Mouse (Mus musculus) large intestine, adult 2 months (tissue): ENCODE data around the gene Kcnip4. TPM values are rescaled to one million over a fixed set of nuclear protein-coding genes. Genes with fewer than 3 reads are reported as not detected.

ENCODE experiments used
- DNase-seq: peaks from one replicate; pipeline ENCODE4 v3.0.0-alpha.2; 2012; ENCODE audit warnings: low read depth, low spot score
- WGBS: fragments of 180-500 bp; shearing (Covaris S2); methylation state at CpG from one replicate; pipeline ENCODE4 v1.1.7; 2018; 5-methylcytosine and 5-hydroxymethylcytosine counted together
- polyA plus RNA-seq: library from polyadenylated mRNA; depleted of rRNA; stranded (reverse); fragments of >200 nt; gene quantifications from 2 replicates; pipeline ENCODE4 v1.2.3, GENCODE M21; 2012

Kcnip4 gene
- polyA plus RNA-seq, 1 experiment, result 0.20 TPM

DNA sequence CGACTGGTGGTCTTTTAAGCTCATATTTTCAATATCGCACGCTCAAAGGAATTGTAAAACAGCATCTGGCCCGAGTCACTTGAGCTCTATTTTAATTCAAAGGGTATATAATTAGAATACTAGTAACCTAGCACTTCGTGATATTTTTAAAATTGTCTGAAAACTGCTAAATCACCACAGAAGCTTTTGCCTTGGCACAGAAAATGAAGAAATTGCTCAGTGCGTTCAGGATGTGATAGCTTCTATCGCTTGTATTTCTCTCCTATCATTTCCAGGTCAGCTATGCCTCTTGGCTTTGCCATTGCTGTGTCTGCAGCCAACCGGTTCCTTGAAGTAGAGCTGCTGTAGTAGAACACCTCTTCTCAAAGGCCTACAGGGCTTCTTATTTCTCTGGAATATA is 255.9 kb downstream of the Kcnip4 start:
- 83% methylated on average over 8 of the region's 8 CpGs for WGBS
- DNase-seq, result no peak

DNA sequence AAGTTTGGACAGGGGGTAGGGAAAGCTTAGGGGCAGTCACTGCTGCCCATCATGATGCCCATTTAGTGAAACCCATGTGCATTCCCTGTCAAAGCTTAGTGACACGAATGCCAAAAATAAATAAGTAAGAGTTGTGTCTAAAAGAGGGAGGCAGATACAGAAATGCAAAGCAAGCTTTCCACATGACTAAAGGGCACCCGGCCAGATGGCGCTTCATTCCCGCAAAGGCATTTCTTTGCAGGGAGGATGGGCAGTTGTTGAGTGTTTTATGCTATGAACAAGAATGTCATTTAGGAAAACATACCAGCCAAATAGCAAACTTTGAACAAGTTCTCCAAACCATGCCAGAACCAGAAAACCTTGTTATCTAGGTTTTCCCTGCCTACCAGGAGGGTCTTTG is 265.4 kb downstream of the Kcnip4 start:
- no peak for DNase-seq
- 79% methylated on average over 4 of the region's 4 CpGs for WGBS

DNA sequence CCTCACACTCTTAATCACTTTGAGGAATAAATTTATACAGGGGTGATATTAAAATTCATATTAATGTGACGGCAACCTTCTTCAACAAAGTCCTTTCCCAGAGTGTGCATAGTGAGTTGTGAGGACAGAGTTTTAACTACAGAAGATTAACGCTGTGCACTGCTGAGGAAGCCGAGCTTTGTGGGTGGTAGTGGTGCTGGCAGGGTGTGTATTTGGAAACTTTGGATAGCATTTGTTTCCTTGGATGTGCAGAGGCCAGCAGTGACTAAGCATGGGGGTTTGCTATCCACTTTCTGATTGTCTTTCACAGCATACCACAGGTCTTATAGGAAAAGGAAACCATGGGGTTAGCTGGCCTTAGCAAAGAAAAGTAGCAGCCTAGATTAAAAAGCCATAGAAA is 267.9 kb downstream of the Kcnip4 start:
- 71% methylated on average over 3 of the region's 3 CpGs for WGBS
- DNase-seq, result no peak

DNA sequence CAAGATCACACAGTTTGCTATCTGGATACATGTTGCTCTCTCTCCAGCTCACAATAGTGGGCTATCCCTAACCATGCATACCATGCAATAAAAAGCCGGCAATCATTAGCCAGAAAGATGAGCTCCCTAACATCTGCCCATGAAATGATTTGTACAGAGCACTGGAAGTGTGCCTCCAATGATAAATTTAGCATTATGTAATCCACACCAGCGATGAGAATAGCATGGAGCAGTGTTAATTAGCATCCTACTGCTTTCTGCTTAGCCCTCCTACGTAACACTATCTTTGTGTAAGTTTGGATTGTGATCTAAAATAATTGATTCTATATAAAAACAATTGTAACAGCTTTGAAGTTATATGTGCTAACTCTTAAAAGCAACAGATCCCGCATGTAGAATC is 268.7 kb downstream of the Kcnip4 start:
- no peak for DNase-seq
- 61% methylated on average over 4 of the region's 4 CpGs for WGBS

DNA sequence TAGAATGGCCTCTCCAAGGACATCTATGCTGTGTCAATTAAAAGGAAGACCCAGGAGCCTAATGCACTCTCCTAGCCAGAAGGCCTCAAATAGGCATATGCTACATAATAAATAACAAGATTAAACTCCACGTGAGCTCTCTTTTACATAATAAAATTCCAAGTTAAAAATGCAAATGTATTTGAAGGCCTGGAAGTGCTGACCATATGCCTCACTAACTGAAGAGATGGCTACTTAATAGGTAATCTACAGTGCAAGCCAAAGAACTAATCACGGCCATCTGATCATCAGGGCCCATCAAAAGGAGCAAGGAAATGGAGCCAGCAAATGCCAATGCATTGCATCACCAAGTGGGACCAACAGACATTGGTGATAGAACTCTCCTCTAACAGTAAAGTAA is 277.6 kb downstream of the Kcnip4 start:
- 85% methylated on average over 2 of the region's 2 CpGs for WGBS
- no peak for DNase-seq

DNA sequence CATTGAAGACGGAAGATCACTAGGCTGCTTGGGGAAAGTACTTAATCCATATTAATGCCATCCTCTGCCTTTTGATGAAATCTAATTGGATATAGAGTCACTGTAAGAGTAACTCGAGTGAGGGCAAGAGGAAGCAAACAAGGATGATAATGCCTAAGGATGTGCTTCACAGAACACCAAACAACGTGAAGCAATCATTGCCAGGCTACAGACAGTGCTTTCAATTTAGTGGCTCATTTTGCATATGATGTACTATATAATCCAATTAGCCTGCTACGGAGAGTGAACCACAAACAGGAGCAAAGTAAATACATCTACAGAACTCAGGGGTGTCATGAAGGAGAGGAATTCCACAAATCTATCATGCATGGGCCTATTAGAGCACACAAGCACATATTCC is 280.3 kb downstream of the Kcnip4 start:
- no peak for DNase-seq
- 70% methylated on average over 4 of the region's 4 CpGs for WGBS

DNA sequence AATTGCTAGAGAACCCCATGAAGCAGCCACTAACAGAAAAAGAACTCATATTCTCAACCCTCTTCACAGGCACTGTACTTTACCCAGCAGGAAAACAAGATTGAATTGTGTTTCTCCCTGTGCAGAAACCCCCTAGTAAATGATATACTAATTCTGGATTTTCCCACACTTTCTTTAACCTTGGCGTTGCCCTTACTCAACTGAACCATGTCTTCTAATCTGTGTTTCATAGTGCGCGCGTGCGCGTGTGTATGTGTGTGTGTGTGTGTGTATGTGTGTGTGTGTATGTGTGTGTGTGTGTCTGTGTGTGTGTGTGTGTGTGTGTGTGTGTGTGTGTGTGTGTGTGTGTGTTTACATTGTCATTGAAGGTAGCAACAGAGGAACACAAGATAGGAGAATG is 283.0 kb downstream of the Kcnip4 start:
- no peak for DNase-seq
- 91% methylated on average over 6 of the region's 6 CpGs for WGBS

DNA sequence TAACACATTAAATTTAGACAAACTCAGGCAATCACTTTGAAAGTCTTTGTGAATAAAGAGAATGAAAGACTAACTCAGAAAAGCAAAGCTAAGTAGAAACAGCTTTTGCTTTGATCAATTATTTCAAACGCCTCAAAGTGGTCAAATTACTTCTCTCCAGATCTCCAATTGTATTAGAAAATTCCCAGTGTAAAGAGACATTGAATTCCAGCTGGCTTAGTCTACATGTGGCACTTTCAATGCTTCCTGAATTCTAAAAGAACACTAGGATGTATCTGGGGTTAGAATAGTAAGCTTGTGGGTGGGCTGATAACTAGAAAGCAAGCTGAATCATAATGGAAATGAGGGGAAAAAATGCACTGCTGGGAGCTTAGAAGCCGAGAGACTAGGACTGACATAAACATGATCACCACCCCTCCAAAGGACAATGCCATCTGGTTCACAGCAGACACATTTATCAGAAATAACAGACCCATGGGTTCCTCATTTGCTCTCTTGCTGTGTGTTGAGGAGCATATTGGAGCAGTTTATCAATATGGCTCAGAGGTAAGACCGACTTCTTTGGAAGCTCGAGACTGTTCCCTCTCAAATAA is 323.4 kb downstream of the Kcnip4 start:
- no peak for DNase-seq
- 70% methylated on average over 4 of the region's 4 CpGs for WGBS

DNA sequence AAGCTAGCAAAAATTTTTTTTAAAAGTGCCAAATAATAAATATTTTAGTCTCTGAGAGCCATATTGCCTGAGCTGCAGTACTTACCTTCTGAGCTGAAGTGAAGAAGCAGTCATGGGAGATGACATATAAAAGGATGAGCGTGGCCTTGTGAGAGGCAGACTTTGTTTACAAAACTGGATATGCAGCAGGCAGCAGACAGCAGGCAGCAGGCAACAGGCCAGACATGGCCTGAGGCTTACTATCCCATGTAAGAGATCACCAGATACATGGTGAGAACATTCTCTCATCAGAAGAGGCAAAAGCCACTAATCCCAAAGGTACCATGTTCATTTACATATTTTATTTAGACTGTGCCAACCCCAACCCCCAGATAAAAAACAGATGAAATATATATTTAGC is 336.5 kb downstream of the Kcnip4 start:
- DNase-seq, result no peak
- WGBS, result 34% methylated on average over 1 of the region's 1 CpGs

DNA sequence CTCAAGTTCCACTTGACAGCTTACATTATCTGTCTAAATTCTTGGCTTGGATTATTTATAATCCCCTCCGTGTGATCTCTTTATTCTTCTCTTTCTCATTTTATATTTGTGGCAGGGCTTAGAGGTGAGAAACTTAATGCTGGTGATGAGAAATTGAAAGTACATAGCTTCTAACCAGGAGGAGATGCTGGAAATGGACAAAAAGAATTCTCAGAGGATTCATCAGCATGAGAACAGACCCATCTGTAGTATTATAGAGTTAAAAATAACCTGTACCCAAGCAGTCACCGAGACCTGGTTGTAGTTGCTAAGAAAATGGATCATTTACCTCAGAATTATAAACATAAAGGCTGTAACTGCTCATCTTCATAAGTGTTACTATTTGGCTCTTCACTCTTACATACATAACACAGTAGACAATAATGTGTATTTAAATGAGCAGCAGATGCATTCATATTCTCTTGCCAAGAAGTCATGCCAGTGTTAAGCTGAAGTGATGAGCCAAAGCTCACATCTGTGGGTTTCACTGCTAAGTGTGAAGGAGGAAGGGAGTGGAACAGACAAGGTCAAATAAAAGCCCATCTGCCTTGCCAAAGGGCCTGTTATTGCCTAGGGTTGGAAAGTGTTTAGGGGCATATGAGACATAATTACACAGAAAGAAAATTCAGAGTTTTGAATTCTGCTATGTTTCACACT is 374.4 kb downstream of the Kcnip4 start:
- WGBS, result 54% methylated on average over 2 of the region's 2 CpGs
- no peak for DNase-seq

DNA sequence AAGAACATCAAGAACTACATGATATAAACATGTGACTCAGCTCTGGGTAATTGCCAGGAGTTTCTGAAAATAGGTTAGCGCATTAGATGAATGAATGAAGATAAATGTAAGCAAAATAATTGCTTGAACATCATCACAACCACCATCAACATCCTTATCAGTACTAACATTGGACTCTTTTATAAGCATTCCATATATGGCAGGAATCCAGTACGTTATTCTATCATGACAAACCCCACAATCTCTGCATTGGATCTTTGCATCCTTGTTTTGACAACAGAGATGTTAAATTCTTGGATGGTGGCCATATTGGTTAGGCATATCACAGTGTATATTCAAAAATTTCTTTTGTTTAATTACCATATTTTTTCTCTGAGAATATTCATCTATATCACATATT is 375.0 kb downstream of the Kcnip4 start:
- DNase-seq, result no peak
- 63% methylated on average over 2 of the region's 2 CpGs for WGBS

DNA sequence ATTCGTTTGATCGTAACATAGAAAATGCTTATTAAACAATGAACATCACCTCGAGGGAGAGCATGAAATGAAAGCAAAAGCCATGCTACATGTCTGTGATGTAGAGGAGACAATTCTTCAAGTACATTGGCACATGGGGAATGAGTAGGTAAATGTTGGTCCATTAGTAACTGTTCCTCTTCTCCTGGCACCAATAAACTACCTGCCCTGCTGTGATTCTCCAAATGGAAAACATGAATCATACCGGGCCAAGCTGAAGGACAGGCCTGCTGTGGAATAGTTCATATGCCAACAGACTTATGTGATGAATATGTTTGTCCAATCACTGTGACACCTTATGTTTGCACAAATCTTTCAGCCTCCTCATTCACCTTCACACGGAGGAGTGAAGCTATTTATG is 429.3 kb downstream of the Kcnip4 start:
- WGBS, result 71% methylated on average over 5 of the region's 5 CpGs

DNA sequence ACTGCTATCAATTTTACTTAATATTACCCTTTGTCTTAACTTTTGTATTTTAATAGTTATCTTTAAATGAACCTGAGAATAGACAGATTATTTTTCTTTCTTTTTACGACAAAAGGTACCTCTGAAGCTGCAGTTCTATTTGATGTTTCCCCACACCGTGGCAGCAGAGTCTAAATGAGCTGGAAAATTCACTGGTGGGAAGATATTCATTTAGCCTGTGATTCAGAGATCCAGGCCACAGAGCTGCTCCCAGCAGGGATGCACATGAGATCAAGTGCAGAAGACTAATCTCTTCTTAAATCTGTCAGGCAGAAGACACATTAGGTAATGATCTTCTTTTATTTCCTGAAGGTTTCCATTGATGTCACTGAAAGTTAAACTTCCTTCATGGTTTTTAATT is 429.8 kb downstream of the Kcnip4 start:
- WGBS, result 55% methylated on average over 2 of the region's 2 CpGs
- DNase-seq, result no peak

More for the DNA sequence above, 429.3 kb downstream of the Kcnip4 start:
- no peak for DNase-seq

DNA sequence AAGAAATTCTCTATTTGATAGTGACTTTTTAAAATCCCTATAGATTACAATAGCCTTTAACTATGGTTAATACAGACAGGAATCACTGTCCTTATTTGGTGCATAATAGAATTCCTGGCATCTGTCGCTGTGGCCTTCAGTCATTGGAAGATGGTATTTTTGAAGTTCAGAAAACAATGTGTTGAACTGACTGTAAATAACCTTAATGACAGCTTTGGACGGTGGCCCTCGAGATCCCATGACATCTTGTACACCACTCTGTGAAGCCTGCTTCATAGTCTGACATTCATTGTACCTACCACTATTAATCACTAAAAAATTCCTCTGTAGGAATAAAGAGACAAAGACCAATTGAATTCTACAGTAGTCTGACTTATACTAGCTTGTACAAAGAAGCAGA is 430.4 kb downstream of the Kcnip4 start:
- DNase-seq, result no peak
- WGBS, result 73% methylated on average over 3 of the region's 3 CpGs

DNA sequence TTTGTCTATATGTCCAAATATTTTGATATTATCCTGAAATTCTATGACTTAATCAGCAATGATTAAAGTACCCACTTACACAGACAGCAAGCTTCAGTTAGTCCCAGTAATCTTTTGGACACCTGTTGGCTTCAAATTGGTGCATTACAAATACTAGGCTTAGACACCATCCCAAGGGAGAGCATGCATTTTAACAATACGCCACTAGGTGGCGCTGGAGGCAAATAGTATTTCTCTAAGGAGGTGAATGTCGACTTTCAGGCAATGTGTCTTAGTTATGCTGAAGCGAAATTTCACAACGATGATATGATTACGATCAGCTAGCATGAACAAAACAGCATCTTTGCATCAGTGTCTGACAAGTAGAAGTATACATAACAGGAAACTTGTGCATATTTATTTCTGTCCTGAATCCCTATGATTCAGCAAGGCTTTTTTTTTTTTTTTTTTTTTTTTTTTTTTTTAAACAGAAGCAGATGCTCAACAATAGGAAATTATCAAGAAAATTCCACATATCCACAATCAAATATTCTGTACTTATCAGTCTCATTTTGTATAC is 434.5 kb downstream of the Kcnip4 start:
- peak; percentile 33 for DNase-seq
- whole genome bisulfite sequencing, result 3% methylated on average over 6 of the region's 6 CpGs

DNA sequence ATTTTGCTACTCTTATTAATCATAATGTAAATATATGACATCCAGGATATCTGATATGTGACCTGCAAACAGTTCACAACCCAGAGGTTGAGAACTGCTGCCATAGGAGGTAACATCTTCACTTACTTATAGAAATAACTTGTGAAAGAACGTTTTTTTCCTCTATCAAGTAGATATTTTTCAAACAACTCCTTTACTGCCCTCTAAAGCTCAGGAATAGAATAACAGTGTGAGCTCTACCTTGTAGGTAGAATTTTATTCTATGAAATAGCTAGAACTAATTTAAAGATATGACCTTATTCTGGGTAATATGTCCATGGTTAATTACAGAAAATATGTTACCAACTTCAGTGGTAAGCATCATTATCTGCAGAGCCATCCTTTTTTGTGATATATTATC is 459.1 kb downstream of the Kcnip4 start:
- no peak for DNase-seq
- 8% methylated on average over 1 of the region's 1 CpGs for WGBS

DNA sequence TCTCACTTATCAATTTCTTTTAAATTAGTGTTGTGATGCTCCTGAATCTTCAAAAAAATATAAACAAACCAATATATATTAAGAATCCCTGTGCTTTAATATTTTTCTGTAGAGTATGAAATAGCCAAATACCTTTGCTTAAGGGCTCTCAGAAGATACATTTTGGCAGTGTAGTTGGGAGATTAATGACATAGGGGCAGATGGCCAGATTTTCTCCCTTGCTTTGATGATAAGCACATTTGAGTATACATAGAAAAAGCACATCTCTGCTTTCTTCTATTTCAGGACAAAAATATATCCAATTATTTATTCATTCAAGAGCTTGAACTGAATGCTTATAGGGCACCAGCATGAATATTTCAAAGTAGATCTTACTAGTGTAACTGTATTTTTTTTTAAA is 465.8 kb downstream of the Kcnip4 start:
- DNase-seq, result no peak

DNA sequence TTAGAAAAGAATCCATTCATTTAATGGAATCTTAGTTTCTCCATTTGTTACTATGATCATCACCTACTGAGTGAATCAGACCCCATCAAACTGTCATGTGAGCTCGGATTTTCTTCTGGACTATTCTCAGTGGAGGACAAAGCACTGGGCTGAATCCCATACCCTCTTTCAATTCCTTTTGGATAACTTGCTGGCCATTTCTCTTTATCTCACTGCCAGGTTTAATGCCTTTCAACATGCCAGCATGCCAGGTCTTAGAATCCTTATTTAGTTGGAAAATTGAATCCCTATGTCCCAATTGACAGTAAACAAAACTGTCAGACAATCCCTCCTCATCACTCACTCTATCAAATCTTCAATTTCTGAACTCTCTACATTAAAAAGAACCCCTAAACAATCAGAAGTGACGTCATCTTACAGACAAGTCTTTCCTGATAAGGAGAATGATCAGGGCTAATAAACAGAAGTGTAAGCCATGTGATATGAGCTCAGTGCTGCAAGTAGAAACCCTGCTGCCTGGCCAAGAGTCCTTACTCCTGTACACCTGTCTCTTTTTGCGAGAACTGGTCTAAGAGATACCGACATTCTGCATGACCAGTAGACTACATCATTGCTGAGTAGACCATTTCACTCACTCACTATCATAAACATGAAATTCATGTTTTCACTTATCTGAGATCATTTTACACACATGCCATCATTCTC is 466.9 kb downstream of the Kcnip4 start:
- WGBS, result 73% methylated on average over 4 of the region's 4 CpGs
- DNase-seq, result no peak

DNA sequence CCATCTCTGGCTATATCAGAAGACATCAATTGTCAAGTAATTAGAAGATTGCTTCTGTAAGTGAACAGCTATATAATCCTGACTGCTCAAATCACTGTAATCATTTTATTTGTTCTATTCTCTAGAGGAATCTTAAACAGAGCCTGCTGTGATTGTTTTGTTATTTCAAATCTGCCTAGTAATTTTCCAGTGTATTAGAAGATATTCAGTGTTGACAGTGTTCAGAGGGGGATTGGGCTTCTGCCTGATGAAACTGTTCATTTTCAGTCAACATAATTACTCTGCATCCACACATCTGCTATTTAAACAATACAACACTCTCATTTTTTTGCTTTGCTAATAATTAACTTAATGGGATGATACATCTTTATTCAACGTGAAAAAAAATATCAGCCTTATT is 476.7 kb downstream of the Kcnip4 start:
- DNase-seq, result no peak
- WGBS, result 61% methylated on average over 1 of the region's 1 CpGs

DNA sequence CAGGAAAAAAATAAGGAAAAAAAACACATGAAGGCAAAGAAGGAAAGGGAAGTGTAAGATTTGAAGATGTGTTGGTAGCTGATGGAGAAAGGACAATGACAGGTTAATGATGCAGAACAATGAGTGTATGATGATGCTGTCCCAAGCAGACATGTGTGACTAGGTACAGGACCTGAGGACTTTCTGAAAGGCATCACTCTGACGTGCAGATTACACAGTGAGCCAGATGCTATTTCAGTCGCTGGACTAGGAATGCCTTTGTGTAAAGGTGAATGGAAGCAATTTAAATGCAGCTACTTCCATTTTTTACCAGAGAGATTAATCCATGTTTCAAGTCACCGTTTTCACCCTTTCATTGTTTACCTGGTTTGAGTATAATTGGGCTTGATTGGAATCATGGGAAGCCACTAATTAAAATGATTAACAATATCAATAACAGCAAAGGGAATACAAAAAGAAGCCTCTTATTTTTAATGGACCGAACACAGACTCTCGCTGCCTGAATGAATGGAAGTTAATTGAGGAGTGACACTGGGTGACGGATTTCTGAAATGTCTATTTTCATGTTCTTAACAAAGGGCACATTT is 483.4 kb downstream of the Kcnip4 start:
- 70% methylated on average over 6 of the region's 6 CpGs for WGBS
- DNase-seq, result no peak

DNA sequence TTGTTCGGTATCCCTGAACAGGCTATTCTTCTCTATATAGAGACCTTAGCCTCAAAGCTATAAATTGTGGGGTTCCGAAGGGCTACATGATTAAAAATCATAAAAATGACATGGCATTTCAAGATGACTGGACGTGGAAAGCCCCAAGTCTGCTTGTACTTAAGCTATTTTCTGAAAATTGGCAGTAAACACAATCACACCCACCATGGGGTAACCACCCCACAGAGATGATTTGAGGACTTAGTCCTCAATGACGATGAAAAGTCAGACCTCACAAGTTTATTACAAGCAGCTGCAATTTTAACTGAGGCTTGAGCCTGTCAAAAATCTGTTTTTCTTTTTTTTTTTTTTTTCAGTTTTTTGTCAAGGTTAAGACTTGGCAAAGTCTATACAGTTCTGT is 527.3 kb downstream of the Kcnip4 start:
- no peak for DNase-seq
- WGBS, result 57% methylated on average over 4 of the region's 4 CpGs
